Mouse (Mus musculus): ENCODE data around the gene Mark2.

- TF ChIP-seq NANOG (IDR thresholded peaks at IDR 0.05; ENCODE audit: borderline replicate concordance, low read length), result no peak
- TF ChIP-seq CTCF (conservative IDR thresholded peaks at IDR 0.05; ENCODE audit: low read length), result peak; percentile 45
Measured at GRCm38 (mm10) chr19:7268722-7269090, 73.0 kb downstream of the Mark2 start.

All from E14TG2a.4 (cell line).